Mouse (Mus musculus): ENCODE measurements around the gene Acox3. TPM values are rescaled to one million over a fixed set of nuclear protein-coding genes. Genes with fewer than 3 reads are reported as not detected.

The Acox3 gene
- polyA plus RNA-seq, 1 experiment from 2014 or later = 9.6 TPM

GRCm38 (mm10) chr5:35652319-35652718 lies 69.5 kb downstream of the Acox3 start:
- no peak for ATAC-seq (ENCODE audit: low FRiP score, low TSS enrichment)
- H3K4me2 ChIP-seq (replicated peaks; ENCODE audit: low read depth) = no peak overlapping the region
- no peak overlapping the region for H3K9ac ChIP-seq (ENCODE audit: low read length)
- H3K27ac ChIP-seq (replicated peaks) = no peak overlapping the region
- H3K4me1 ChIP-seq (replicated peaks; ENCODE audit: control insufficient read depth, insufficient read depth) = peaks cover 2% of the 10 kb centered on the region; the same call in 1 of the 2 replicates
- no peaks in the 10 kb centered on the region for H3K9me3 ChIP-seq (ENCODE audit: control insufficient read depth, low read length)
- 82% methylated on average over 3 of the region's 3 CpGs for WGBS
- peaks cover 4% of the 10 kb centered on the region; the same call in 1 of the 2 replicates for H3K36me3 ChIP-seq (ENCODE audit: control insufficient read depth, insufficient read depth, low read length)
- DNase-seq (ENCODE audit: low spot score) = no peak
- H3K27me3 ChIP-seq (ENCODE audit: control insufficient read depth, insufficient read depth, low read length) = no peaks in the 10 kb centered on the region
- no peak for TF ChIP-seq EP300 (optimal IDR thresholded peaks at IDR 0.05)
- TF ChIP-seq CTCF (IDR thresholded peaks at IDR 0.05; ENCODE audit: low read depth) = no peak
- no peak overlapping the region for H3K4me3 ChIP-seq (ENCODE audit: low read depth, low read length)

DNA sequence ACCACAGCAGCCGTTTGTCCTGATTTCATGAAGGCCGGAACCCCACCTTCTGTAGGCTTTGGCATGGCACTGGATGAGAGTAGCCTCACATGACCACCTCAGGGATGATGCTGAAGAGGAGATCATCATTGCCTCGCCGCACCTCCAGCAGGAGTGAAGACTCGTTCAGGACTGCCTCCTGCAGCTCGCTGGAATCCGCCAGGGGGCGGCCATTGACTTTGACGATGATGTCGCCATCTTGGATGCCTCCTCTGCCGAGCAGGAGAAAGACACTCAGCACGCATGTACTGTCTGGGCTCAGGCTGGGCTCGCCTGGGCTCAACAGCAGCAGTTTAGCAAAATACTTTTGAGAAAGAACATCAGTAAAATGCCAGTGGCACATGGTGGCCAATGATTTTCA lies 70.0 kb downstream of the Acox3 start:
- Histone ChIP-seq H3K4me2 (replicated peaks; ENCODE audit: low read depth) (no peak overlapping the region), H3K36me3 (ENCODE audit: control insufficient read depth, insufficient read depth, low read length) (peaks cover 4% of the 10 kb centered on the region; the same call in 1 of the 2 replicates), H3K9ac (ENCODE audit: low read length) (no peak overlapping the region), H3K9me3 (ENCODE audit: control insufficient read depth, low read length) (no peaks in the 10 kb centered on the region), H3K4me1 (replicated peaks; ENCODE audit: control insufficient read depth, insufficient read depth) (no peaks in the 10 kb centered on the region), H3K27ac (replicated peaks) (no peak overlapping the region), H3K4me3 (ENCODE audit: low read depth, low read length) (no peak overlapping the region), H3K27me3 (ENCODE audit: control insufficient read depth, insufficient read depth, low read length) (no peaks in the 10 kb centered on the region)
- no peak for DNase-seq (ENCODE audit: low spot score)
- no peak for ATAC-seq (ENCODE audit: low FRiP score, low TSS enrichment)
- WGBS = 92% methylated on average over 13 of the region's 13 CpGs
- no peak for TF ChIP-seq EP300 (optimal IDR thresholded peaks at IDR 0.05)
- no peak for TF ChIP-seq CTCF (IDR thresholded peaks at IDR 0.05; ENCODE audit: low read depth)

- 0 out of 2 replicates have a peak overlapping the region, but pooled peaks have one; percentile 18 for H3K27ac ChIP-seq (replicated peaks)
- DNase-seq (ENCODE audit: low spot score) = peak; percentile 60
- H3K9me3 ChIP-seq (ENCODE audit: control insufficient read depth, low read length) = no peaks in the 10 kb centered on the region
- peak; percentile 79 for ATAC-seq (ENCODE audit: low FRiP score, low TSS enrichment)
- WGBS = 50% methylated on average over 9 of the region's 9 CpGs
- no peak for TF ChIP-seq EP300 (optimal IDR thresholded peaks at IDR 0.05)
- TF ChIP-seq CTCF (IDR thresholded peaks at IDR 0.05; ENCODE audit: low read depth) = no peak
- no peaks in the 10 kb centered on the region for H3K4me1 ChIP-seq (replicated peaks; ENCODE audit: control insufficient read depth, insufficient read depth)
- H3K4me2 ChIP-seq (replicated peaks; ENCODE audit: low read depth) = no peak overlapping the region
- peaks cover 4% of the 10 kb centered on the region; the same call in 1 of the 2 replicates for H3K36me3 ChIP-seq (ENCODE audit: control insufficient read depth, insufficient read depth, low read length)
- H3K4me3 ChIP-seq (ENCODE audit: low read depth, low read length) = no peak overlapping the region
- H3K9ac ChIP-seq (ENCODE audit: low read length) = no peak overlapping the region
- no peaks in the 10 kb centered on the region for H3K27me3 ChIP-seq (ENCODE audit: control insufficient read depth, insufficient read depth, low read length)
Measured at GRCm38 (mm10) chr5:35653743-35654395, 71.0 kb downstream of the Acox3 start.

DNA sequence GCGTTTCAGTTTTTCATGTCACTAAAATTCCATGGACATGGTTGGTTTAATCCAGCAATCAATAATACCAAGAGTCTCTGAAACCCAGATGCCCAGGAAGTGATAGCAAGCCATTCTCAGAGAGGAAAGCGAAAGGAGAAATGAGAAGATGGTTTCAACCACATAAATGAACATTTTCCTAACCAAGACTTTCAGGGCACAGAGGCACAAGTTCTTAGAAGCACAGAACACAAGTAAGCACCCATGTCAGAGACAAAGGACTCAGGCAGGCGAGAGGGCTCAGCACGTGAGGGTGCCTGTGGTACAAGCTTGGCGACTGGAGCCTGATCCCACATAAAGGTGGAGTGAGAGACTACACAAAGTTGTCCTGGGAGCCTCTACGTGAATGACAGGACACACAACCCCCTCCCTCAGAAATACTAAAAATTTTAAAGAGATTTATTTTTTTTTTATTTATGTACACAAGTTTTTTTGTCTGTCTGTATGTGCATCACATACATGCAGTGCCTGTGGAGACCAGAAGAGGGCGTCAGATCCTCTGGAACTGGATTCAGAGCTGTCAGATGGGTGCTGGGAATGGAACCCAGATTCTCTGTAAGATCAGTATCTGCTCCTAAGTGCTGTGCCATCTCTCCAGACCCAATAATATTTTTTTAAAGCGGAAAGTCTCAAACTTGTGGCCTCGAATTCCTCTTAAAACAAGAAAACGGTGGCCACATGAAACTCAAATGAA lies 73.1 kb downstream of the Acox3 start:
- no peak overlapping the region for H3K4me2 ChIP-seq (replicated peaks; ENCODE audit: low read depth)
- H3K36me3 ChIP-seq (ENCODE audit: control insufficient read depth, insufficient read depth, low read length) = peaks cover 4% of the 10 kb centered on the region; the same call in 1 of the 2 replicates
- H3K4me3 ChIP-seq (ENCODE audit: low read depth, low read length) = no peak overlapping the region
- H3K9ac ChIP-seq (ENCODE audit: low read length) = no peak overlapping the region
- no peaks in the 10 kb centered on the region for H3K4me1 ChIP-seq (replicated peaks; ENCODE audit: control insufficient read depth, insufficient read depth)
- H3K27me3 ChIP-seq (ENCODE audit: control insufficient read depth, insufficient read depth, low read length) = no peaks in the 10 kb centered on the region
- no peaks in the 10 kb centered on the region for H3K9me3 ChIP-seq (ENCODE audit: control insufficient read depth, low read length)
- DNase-seq (ENCODE audit: low spot score) (no peak), ATAC-seq (ENCODE audit: low FRiP score, low TSS enrichment) (no peak)
- WGBS = 88% methylated on average over 10 of the region's 10 CpGs
- TF ChIP-seq EP300 (optimal IDR thresholded peaks at IDR 0.05) = no peak
- TF ChIP-seq CTCF (IDR thresholded peaks at IDR 0.05; ENCODE audit: low read depth) = peak; percentile 33
- no peak overlapping the region for H3K27ac ChIP-seq (replicated peaks)

- ATAC-seq (ENCODE audit: low FRiP score, low TSS enrichment) (no peak), DNase-seq (ENCODE audit: low spot score) (no peak)
- Histone ChIP-seq H3K4me3 (ENCODE audit: low read depth, low read length) (no peak overlapping the region), H3K9ac (ENCODE audit: low read length) (no peak overlapping the region), H3K27me3 (ENCODE audit: control insufficient read depth, insufficient read depth, low read length) (no peaks in the 10 kb centered on the region), H3K27ac (replicated peaks) (no peak overlapping the region), H3K4me2 (replicated peaks; ENCODE audit: low read depth) (no peak overlapping the region), H3K4me1 (replicated peaks; ENCODE audit: control insufficient read depth, insufficient read depth) (no peaks in the 10 kb centered on the region), H3K36me3 (ENCODE audit: control insufficient read depth, insufficient read depth, low read length) (no peaks in the 10 kb centered on the region), H3K9me3 (ENCODE audit: control insufficient read depth, low read length) (no peaks in the 10 kb centered on the region)
- 59% methylated on average over 3 of the region's 3 CpGs for WGBS
- TF ChIP-seq EP300 (optimal IDR thresholded peaks at IDR 0.05) (no peak), CTCF (IDR thresholded peaks at IDR 0.05; ENCODE audit: low read depth) (no peak)
Measured at GRCm38 (mm10) chr5:35659503-35659902, 76.7 kb downstream of the Acox3 start.

GRCm38 (mm10) chr5:35661210-35661609 lies 78.4 kb downstream of the Acox3 start:
- 71% methylated on average over 6 of the region's 6 CpGs for WGBS
- H3K4me2 ChIP-seq (replicated peaks; ENCODE audit: low read depth) = no peak overlapping the region
- DNase-seq (ENCODE audit: low spot score) (no peak), ATAC-seq (ENCODE audit: low FRiP score, low TSS enrichment) (no peak)
- no peaks in the 10 kb centered on the region for H3K4me1 ChIP-seq (replicated peaks; ENCODE audit: control insufficient read depth, insufficient read depth)
- H3K36me3 ChIP-seq (ENCODE audit: control insufficient read depth, insufficient read depth, low read length) = no peaks in the 10 kb centered on the region; the same call in 1 of the 2 replicates
- H3K9me3 ChIP-seq (ENCODE audit: control insufficient read depth, low read length) = no peaks in the 10 kb centered on the region
- H3K27me3 ChIP-seq (ENCODE audit: control insufficient read depth, insufficient read depth, low read length) = no peaks in the 10 kb centered on the region
- no peak for TF ChIP-seq EP300 (optimal IDR thresholded peaks at IDR 0.05)
- TF ChIP-seq CTCF (IDR thresholded peaks at IDR 0.05; ENCODE audit: low read depth) = no peak
- no peak overlapping the region for H3K27ac ChIP-seq (replicated peaks)
- H3K9ac ChIP-seq (ENCODE audit: low read length) = no peak overlapping the region
- H3K4me3 ChIP-seq (ENCODE audit: low read depth, low read length) = no peak overlapping the region
